Mouse (Mus musculus) heart, embryonic 14.5 days (tissue): ENCODE data around the gene Vwa8. TPM values are rescaled to one million over a fixed set of nuclear protein-coding genes. Genes with fewer than 3 reads are reported as not detected.

Experiments used
- ATAC-seq: fragments of 200-750 bp; cut with Nextera tagmentation; 2 replicates; pipeline ENCODE4 v1.8.0; 2017; ENCODE audit warnings: low read depth, moderate TSS enrichment; ENCODE audit not compliant: insufficient number of reproducible peaks, insufficient read depth, low FRiP score
- H3K27ac ChIP-seq, 2 experiments: fragments of 200-500 bp in 1 of 2; fragments of 300-500 bp in 1 of 2; sonication (generic) in 1 of 2; replicated peaks in 1 of 2; 2 replicates each; pipeline ENCODE4 v1.5.1; 2012 to 2014; ENCODE audit warnings: low read depth in 2 of 2, low read length in 2 of 2, control low read depth in 1 of 2, mild to moderate bottlenecking in 1 of 2, mixed read lengths in 1 of 2; ENCODE audit not compliant: control insufficient read depth in 1 of 2, insufficient read depth in 1 of 2
- H3K27me3 ChIP-seq: fragments of 300-500 bp; sonication (generic); 2 replicates; pipeline ENCODE4 v1.6.1; 2014; ENCODE audit warnings: mild to moderate bottlenecking, low read length, control low read depth; ENCODE audit not compliant: control insufficient read depth, insufficient read depth
- H3K36me3 ChIP-seq: fragments of 300-500 bp; sonication (generic); 2 replicates; pipeline ENCODE4 v1.6.1; 2014; ENCODE audit warnings: mild to moderate bottlenecking, control low read depth, low read length, mixed read lengths; ENCODE audit not compliant: control insufficient read depth, insufficient read depth
- H3K4me1 ChIP-seq, 2 experiments: fragments of 200-500 bp in 1 of 2; fragments of 300-500 bp in 1 of 2; sonication (generic) in 1 of 2; 2 replicates each; pipeline ENCODE4 v1.6.1; 2012 to 2014; ENCODE audit warnings: low read length in 2 of 2, control low read depth in 1 of 2, mixed read lengths in 1 of 2; ENCODE audit not compliant: control insufficient read depth in 2 of 2, insufficient read depth in 2 of 2
- H3K4me2 ChIP-seq: fragments of 300-500 bp; sonication (generic); 2 replicates; pipeline ENCODE4 v1.6.1; 2014; ENCODE audit warnings: mild to moderate bottlenecking, low read length
- H3K4me3 ChIP-seq, 2 experiments: fragments of 200-500 bp in 1 of 2; fragments of 300-500 bp in 1 of 2; sonication (generic) in 1 of 2; 2 replicates each; pipeline ENCODE4 v1.5.1; 2012 to 2014; ENCODE audit warnings: low read length in 2 of 2, mild to moderate bottlenecking in 2 of 2, control low read depth in 1 of 2, low read depth in 1 of 2, moderate library complexity in 1 of 2; ENCODE audit not compliant: control insufficient read depth in 1 of 2, insufficient read depth in 1 of 2
- H3K9ac ChIP-seq: fragments of 300-500 bp; sonication (generic); 2 replicates; pipeline ENCODE4 v1.6.1; 2014; ENCODE audit warnings: mild to moderate bottlenecking, low read length
- H3K9me3 ChIP-seq: fragments of 300-500 bp; sonication (generic); 2 replicates; pipeline ENCODE4 v1.6.1; 2016; ENCODE audit warnings: low read length, control low read depth; ENCODE audit not compliant: control insufficient read depth
- WGBS: fragments of 180-500 bp; shearing (Covaris S2); extraction: QIAGEN DNeasy Blood & Tissue Kit; methylation state at CpG from one replicate; pipeline ENCODE4 v1.1.7; 2014; 5-methylcytosine and 5-hydroxymethylcytosine counted together
- polyA plus RNA-seq: library from polyadenylated mRNA; unstranded; fragments of >200 nt; fragmentation: Nextera tagmentation; extraction: Ambion mirVana; gene quantifications from 2 replicates; pipeline ENCODE4 v1.2.1, GENCODE M21; 2014

Vwa8 gene
- polyA plus RNA-seq, 1 experiment from 2014 or later, result 23.1 TPM

- Histone ChIP-seq H3K27me3 (no peaks in the 10 kb centered on the region), H3K27ac (no peak overlapping the region), H3K4me1 (no peaks in the 10 kb centered on the region), H3K4me3 (no peak overlapping the region), H3K9me3 (no peaks in the 10 kb centered on the region), H3K9ac (no peak overlapping the region), H3K36me3 (no peaks in the 10 kb centered on the region), H3K4me2 (no peak overlapping the region)
- no peak for ATAC-seq
- 75% methylated on average over 3 of the region's 3 CpGs for WGBS
Measured at GRCm38 (mm10) chr14:79196711-79197110, 347.9 kb downstream of the Vwa8 start.

- Histone ChIP-seq H3K36me3 (no peaks in the 10 kb centered on the region), H3K4me2 (no peak overlapping the region), H3K27ac (no peak overlapping the region), H3K4me1 (peaks cover 2 to 4% of the 10 kb centered on the region in 2 experiments; a peak in 2 of 4 replicates), H3K4me3 (no peak overlapping the region), H3K27me3 (no peaks in the 10 kb centered on the region), H3K9me3 (no peaks in the 10 kb centered on the region), H3K9ac (no peak overlapping the region)
- 90% methylated on average over 15 of the region's 15 CpGs for WGBS
- ATAC-seq, result no peak
Measured at GRCm38 (mm10) chr14:79198066-79198465, 349.2 kb downstream of the Vwa8 start.

- no peaks in the 10 kb centered on the region for H3K27me3 ChIP-seq
- peak overlapping the region in 1 of 2 experiments; percentile 5; a peak in 1 of 4 replicates for H3K27ac ChIP-seq
- H3K4me1 ChIP-seq, result peaks cover 5 to 10% of the 10 kb centered on the region in 2 experiments
- WGBS, result 70% methylated on average over 9 of the region's 9 CpGs
- H3K9me3 ChIP-seq, result no peaks in the 10 kb centered on the region
- no peak overlapping the region for H3K4me3 ChIP-seq
- H3K9ac ChIP-seq, result no peak overlapping the region
- ATAC-seq, result no peak; the same call in 1 of the 2 replicates
- no peak overlapping the region for H3K4me2 ChIP-seq
- no peaks in the 10 kb centered on the region for H3K36me3 ChIP-seq
Measured at GRCm38 (mm10) chr14:79200133-79200891, 351.5 kb downstream of the Vwa8 start.

GRCm38 (mm10) chr14:79200892-79201285 is 352.0 kb downstream of the Vwa8 start:
- H3K27ac ChIP-seq, result no peak overlapping the region

GRCm38 (mm10) chr14:79202722-79203362 is 354.0 kb downstream of the Vwa8 start:
- no peaks in the 10 kb centered on the region for H3K27me3 ChIP-seq
- no peak for ATAC-seq
- no peak overlapping the region for H3K4me3 ChIP-seq
- no peak overlapping the region for H3K9ac ChIP-seq
- H3K4me2 ChIP-seq, result no peak overlapping the region
- no peak overlapping the region for H3K27ac ChIP-seq
- WGBS, result 56% methylated on average over 4 of the region's 4 CpGs
- H3K4me1 ChIP-seq, result peaks cover 5 to 10% of the 10 kb centered on the region in 2 experiments
- H3K36me3 ChIP-seq, result no peaks in the 10 kb centered on the region
- H3K9me3 ChIP-seq, result no peaks in the 10 kb centered on the region

More at GRCm38 (mm10) chr14:79200892-79201285, 352.0 kb downstream of the Vwa8 start:
- Histone ChIP-seq H3K4me3 (no peak overlapping the region), H3K9me3 (no peaks in the 10 kb centered on the region), H3K4me2 (no peak overlapping the region), H3K4me1 (peaks cover 5 to 10% of the 10 kb centered on the region in 2 experiments), H3K27me3 (no peaks in the 10 kb centered on the region), H3K36me3 (no peaks in the 10 kb centered on the region), H3K9ac (no peak overlapping the region)
- WGBS, result 95% methylated on average over 9 of the region's 9 CpGs
- no peak for ATAC-seq

GRCm38 (mm10) chr14:79203496-79204158 is 354.8 kb downstream of the Vwa8 start:
- Histone ChIP-seq H3K27me3 (no peaks in the 10 kb centered on the region), H3K9me3 (no peaks in the 10 kb centered on the region), H3K4me3 (no peak overlapping the region), H3K4me2 (no peak overlapping the region), H3K9ac (no peak overlapping the region), H3K4me1 (peaks cover 5 to 10% of the 10 kb centered on the region in 2 experiments), H3K36me3 (no peaks in the 10 kb centered on the region), H3K27ac (no peak overlapping the region)
- WGBS, result 50% methylated on average over 12 of the region's 12 CpGs
- ATAC-seq, result no peak

- no peak for ATAC-seq
- WGBS, result 92% methylated on average over 7 of the region's 7 CpGs
- Histone ChIP-seq H3K4me1 (peaks cover 5 to 10% of the 10 kb centered on the region in 2 experiments), H3K9me3 (no peaks in the 10 kb centered on the region), H3K4me3 (no peak overlapping the region), H3K27ac (no peak overlapping the region), H3K36me3 (no peaks in the 10 kb centered on the region), H3K4me2 (no peak overlapping the region), H3K27me3 (no peaks in the 10 kb centered on the region), H3K9ac (no peak overlapping the region)
Measured at GRCm38 (mm10) chr14:79204866-79205265, 356.0 kb downstream of the Vwa8 start.
